Mouse (Mus musculus): Measurements from ENCODE around the gene Plxna2.

DNA sequence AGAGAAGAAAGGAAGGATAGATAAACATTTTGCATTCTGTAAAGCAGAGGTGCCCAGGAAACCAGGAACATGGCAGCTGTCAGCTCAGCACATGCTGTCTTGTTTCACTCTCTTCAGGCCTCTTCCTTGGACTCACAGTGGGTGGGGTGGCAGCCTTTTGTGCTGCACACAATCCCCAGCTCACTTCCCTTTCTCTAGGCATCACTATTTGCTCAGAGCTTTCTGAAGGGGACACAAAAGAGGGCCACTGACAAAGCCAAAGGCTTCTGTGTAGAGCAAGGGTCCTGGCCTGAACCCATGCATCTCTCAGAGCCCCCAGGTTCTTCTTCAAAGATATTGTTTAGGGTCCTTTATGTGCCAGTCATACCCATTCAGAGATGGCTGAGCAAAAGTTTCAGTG lies 45.0 kb downstream of the Plxna2 start:
- TF ChIP-seq POLR2A (IDR thresholded peaks at IDR 0.05; ENCODE audit: insufficient read depth, low read length), result no peak
- no peak for TF ChIP-seq EP300 (IDR thresholded peaks at IDR 0.05; ENCODE audit: insufficient read depth, low read depth, low read length)
